Mouse (Mus musculus) neural tube, embryonic 15.5 days (tissue): ENCODE data around the gene Rnf114. TPM values are rescaled to one million over a fixed set of nuclear protein-coding genes. Genes with fewer than 3 reads are reported as not detected.

Source experiments
- ATAC-seq: fragments of 200-750 bp; cut with Nextera tagmentation; 2 replicates; pipeline ENCODE4 v1.8.0; 2017; ENCODE audit warnings: mild to moderate bottlenecking, moderate TSS enrichment, moderate library complexity; ENCODE audit not compliant: low FRiP score
- H3K27ac ChIP-seq: fragments of 300-500 bp; sonication (generic); replicated peaks from 2 replicates; pipeline ENCODE4 v1.5.1; 2015; ENCODE audit warnings: mild to moderate bottlenecking, inconsistent platforms
- H3K27me3 ChIP-seq: fragments of 300-500 bp; sonication (generic); replicated peaks from 2 replicates; pipeline ENCODE4 v1.6.1; 2015; ENCODE audit warnings: inconsistent platforms
- H3K36me3 ChIP-seq: fragments of 300-500 bp; sonication (generic); 2 replicates; pipeline ENCODE4 v1.6.1; 2015; ENCODE audit warnings: inconsistent platforms
- H3K4me1 ChIP-seq: fragments of 300-500 bp; sonication (generic); 2 replicates; pipeline ENCODE4 v1.6.1; 2015; ENCODE audit warnings: inconsistent platforms
- H3K4me2 ChIP-seq: fragments of 300-500 bp; sonication (generic); 2 replicates; pipeline ENCODE4 v1.6.1; 2015; ENCODE audit warnings: inconsistent platforms, mild to moderate bottlenecking, moderate library complexity
- H3K4me3 ChIP-seq: fragments of 300-500 bp; sonication (generic); replicated peaks from 2 replicates; pipeline ENCODE4 v1.5.1; 2015; ENCODE audit warnings: mild to moderate bottlenecking, inconsistent platforms
- H3K9ac ChIP-seq: fragments of 300-500 bp; sonication (generic); replicated peaks from 2 replicates; pipeline ENCODE4 v1.6.1; 2015; ENCODE audit warnings: mild to moderate bottlenecking, inconsistent platforms
- H3K9me3 ChIP-seq: fragments of 300-500 bp; sonication (generic); replicated peaks from 2 replicates; pipeline ENCODE4 v1.6.1; 2016; ENCODE audit warnings: inconsistent platforms
- WGBS: fragments of 180-500 bp; shearing (Covaris S2); methylation state at CpG from one replicate; pipeline ENCODE4 v1.1.7; 2015; ENCODE audit warnings: mixed read lengths; 5-methylcytosine and 5-hydroxymethylcytosine counted together
- polyA plus RNA-seq: library from polyadenylated mRNA; unstranded; fragments of >200 nt; fragmentation: Nextera tagmentation; extraction: Ambion mirVana; gene quantifications from 2 replicates; pipeline ENCODE4 v1.2.1, GENCODE M21; 2015

The Rnf114 gene
- polyA plus RNA-seq, 1 experiment from 2014 or later = 98.4 TPM

DNA sequence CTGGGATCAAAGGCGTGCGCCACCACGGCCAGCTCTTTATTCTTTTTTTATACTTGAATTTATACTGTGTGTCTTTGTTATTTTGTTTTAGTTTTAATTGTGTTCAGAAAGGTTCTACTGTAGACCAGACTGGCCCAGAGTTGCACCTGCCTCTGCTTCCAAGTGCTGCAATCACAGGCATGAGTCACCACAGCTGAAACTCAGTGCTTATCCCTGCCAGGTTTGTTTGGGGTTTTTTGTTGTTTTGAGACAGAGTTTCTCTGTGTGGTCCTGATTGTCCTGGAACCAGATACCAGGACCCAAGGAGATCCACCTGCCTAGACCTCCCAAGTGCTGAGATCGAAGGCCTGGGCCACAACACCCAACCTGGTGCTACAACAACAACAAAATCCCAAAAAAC, 16.1 kb downstream of the Rnf114 start:
- no peak for ATAC-seq
- 94% methylated on average over 4 of the region's 4 CpGs for WGBS
- Histone ChIP-seq H3K4me2 (no peak overlapping the region), H3K36me3 (peaks cover 62% of the 10 kb centered on the region), H3K27ac (no peak overlapping the region), H3K9me3 (no peaks in the 10 kb centered on the region), H3K4me3 (no peak overlapping the region), H3K9ac (no peak overlapping the region), H3K4me1 (peaks cover 36% of the 10 kb centered on the region), H3K27me3 (no peaks in the 10 kb centered on the region)

DNA sequence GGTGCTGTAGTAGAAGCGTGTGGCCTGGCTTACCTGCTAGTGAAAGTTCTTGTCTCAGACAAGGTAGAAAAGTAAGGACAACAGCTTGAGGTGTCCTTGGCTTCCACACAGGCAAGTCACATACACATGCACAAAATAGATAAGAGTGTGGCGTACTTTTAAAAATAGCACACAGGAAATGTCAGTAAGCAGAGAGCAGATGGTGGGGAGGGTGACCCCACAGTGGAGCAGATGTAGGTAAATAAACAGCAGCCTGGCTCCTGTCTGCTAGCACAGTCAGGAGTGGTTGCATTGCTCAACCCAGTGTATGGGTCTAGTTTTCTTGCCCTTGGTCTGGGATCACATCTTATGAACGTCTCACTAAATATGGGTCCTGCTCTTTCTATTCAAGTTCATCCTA, 18.0 kb downstream of the Rnf114 start:
- Histone ChIP-seq H3K27me3 (no peaks in the 10 kb centered on the region), H3K27ac (no peak overlapping the region), H3K9ac (no peak overlapping the region), H3K4me1 (peaks cover 21% of the 10 kb centered on the region), H3K4me2 (no peak overlapping the region), H3K4me3 (no peak overlapping the region), H3K36me3 (peaks cover 80% of the 10 kb centered on the region), H3K9me3 (no peaks in the 10 kb centered on the region)
- ATAC-seq = no peak
- 87% methylated on average over 3 of the region's 3 CpGs for WGBS

DNA sequence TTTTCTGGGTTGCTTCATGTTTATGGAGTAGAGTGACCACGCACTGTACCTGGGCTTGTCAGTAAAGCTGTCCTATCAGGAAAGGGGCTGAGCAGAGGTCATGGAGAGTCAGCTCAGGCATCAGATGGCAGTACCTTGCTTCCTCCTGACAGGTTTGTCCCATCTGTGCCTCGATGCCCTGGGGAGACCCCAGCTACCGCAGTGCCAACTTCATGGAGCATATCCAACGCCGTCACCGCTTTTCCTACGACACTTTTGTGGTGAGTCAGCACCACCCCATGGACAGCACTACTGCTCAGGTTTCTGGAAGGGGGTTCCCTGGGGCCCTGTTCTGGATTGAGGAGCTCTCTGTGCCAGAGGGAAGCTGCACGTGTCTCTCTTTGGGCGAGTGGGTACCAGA, 19.9 kb downstream of the Rnf114 start:
- Histone ChIP-seq H3K9ac (no peak overlapping the region), H3K36me3 (peaks cover 93% of the 10 kb centered on the region), H3K4me1 (peaks cover 2% of the 10 kb centered on the region; the same call in 1 of the 2 replicates), H3K27me3 (no peaks in the 10 kb centered on the region), H3K4me3 (no peak overlapping the region), H3K27ac (no peak overlapping the region), H3K4me2 (no peak overlapping the region), H3K9me3 (no peaks in the 10 kb centered on the region)
- WGBS = 79% methylated on average over 9 of the region's 9 CpGs
- no peak for ATAC-seq

DNA sequence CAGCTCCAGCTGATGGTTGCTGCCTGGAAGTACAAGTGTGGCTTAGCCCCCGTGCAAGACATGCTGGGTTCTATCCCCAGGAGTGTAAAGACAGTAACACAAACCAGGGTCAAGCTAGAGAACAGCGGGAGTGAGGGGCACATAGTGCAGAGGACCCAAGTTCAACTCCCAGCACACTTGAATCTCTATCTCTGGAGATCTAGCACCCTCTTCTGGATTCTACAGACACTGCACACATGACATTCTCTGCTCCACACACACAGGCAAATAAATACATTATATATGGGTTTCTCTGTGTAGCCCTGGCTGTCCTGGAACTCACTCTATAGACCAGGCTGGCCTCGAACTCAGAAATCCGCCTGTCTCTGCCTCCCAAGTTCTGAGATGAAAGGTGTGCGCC, 20.5 kb downstream of the Rnf114 start:
- ATAC-seq = no peak
- Histone ChIP-seq H3K9ac (no peak overlapping the region), H3K27ac (no peak overlapping the region), H3K4me1 (no peaks in the 10 kb centered on the region), H3K4me2 (no peak overlapping the region), H3K27me3 (no peaks in the 10 kb centered on the region), H3K9me3 (no peaks in the 10 kb centered on the region), H3K4me3 (no peak overlapping the region), H3K36me3 (peaks cover 93% of the 10 kb centered on the region)
- 93% methylated on average over 5 of the region's 5 CpGs for WGBS

DNA sequence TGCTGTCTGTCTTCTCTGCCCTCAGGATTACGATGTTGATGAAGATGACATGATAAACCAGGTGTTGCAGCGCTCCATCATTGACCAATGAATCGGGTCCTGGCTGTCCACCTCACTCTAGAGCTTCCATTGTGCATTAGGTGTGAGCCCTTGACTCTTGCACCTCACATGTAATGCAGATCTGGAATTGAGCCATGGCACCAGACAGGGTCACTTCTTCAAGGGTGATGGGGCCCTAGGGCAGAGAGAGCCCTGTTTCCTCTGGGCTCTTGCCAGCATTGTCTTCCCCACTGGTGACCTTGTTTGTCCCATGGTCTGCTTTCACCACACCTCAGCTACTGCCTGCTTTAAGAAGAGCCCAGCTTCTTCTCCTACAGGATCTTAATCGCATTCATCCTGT, 22.2 kb downstream of the Rnf114 start:
- Histone ChIP-seq H3K27me3 (no peaks in the 10 kb centered on the region), H3K9ac (no peak overlapping the region), H3K4me1 (no peaks in the 10 kb centered on the region), H3K4me3 (no peak overlapping the region), H3K27ac (no peak overlapping the region), H3K4me2 (no peak overlapping the region), H3K36me3 (peaks cover 84% of the 10 kb centered on the region), H3K9me3 (no peaks in the 10 kb centered on the region)
- WGBS = 99% methylated on average over 4 of the region's 4 CpGs
- no peak for ATAC-seq

DNA sequence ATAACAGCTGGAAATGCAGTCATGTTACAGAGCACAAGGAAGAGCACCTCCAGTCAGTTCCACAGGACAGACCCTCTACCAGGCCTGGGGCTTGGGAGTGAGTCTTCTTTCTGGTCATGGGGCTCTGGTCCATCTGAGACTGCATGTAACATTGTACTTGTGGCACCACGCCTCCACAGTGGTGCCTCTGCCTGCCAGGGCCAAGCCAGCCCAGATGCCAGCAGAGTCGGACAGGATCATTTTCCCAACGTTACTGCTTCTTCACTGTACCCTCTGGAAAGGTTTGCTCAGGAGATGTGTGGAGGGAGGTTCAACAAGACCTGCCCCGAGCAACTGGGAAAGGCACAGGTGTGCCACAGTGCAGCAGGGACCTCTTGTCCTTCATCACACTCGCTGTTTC, 23.2 kb downstream of the Rnf114 start:
- Histone ChIP-seq H3K9ac (no peak overlapping the region), H3K4me1 (no peaks in the 10 kb centered on the region), H3K27ac (no peak overlapping the region), H3K9me3 (no peaks in the 10 kb centered on the region), H3K27me3 (no peaks in the 10 kb centered on the region), H3K36me3 (peaks cover 84% of the 10 kb centered on the region), H3K4me3 (no peak overlapping the region), H3K4me2 (no peak overlapping the region)
- 96% methylated on average over 5 of the region's 5 CpGs for WGBS
- no peak for ATAC-seq

DNA sequence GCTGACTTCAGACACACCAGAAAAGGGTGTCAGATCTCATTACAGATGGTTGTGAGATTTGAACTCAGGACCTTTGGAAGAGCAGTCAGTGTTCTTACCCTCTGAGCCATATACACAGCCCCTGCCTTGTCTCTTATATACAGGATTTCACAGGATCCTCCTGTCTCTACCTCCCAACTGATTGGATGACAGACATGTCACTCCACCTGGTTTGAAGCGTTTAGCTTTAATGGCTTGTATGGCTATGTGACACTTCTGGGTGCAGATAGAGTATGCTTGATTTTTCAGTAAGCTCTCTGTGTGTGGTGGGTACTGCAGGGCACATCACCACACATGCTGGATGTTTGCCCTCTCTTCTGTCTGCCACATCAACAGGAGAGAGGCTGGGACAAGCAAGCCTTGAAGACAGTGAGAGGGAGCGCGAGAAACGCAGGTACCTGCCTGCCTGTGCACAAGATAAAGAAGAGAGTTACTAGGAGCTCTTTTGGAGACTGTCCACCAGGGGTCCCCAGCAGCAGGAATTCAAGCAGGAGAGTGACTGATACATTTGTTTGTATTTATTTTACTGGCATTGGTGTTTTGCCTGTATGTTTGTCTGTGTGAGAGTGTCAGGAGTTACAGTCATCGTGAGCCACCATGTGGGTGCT, 27.3 kb downstream of the Rnf114 start:
- ATAC-seq = no peak
- peaks cover 45% of the 10 kb centered on the region for H3K36me3 ChIP-seq
- no peaks in the 10 kb centered on the region for H3K4me1 ChIP-seq
- WGBS = 85% methylated on average over 5 of the region's 5 CpGs
- no peak overlapping the region for H3K4me2 ChIP-seq
- no peak overlapping the region for H3K9ac ChIP-seq
- no peaks in the 10 kb centered on the region for H3K9me3 ChIP-seq
- no peak overlapping the region for H3K27ac ChIP-seq
- no peak overlapping the region for H3K4me3 ChIP-seq
- H3K27me3 ChIP-seq = no peaks in the 10 kb centered on the region

DNA sequence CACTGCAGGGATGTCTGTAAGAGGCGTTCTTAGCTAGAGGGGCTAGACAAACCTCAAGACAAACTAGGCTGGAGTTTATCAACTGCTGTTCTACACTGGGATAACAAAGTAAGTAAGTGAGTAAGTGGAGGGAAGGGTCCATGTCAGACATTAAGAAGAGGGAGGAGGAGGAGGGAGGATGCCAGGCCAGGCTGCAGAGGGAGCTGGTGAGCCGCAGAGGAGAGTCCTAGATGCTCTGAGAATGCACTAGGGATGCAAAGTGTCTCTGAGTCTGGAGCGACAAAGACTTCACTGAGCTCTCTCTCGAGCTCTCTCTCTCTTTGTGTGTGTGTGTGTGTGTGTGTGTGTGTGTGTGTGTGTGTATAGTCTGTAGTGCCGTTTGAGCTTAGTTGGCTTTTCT, 35.8 kb downstream of the Rnf114 start:
- ATAC-seq = no peak
- Histone ChIP-seq H3K4me3 (no peak overlapping the region), H3K27ac (no peak overlapping the region), H3K36me3 (no peaks in the 10 kb centered on the region), H3K9ac (no peak overlapping the region), H3K27me3 (no peaks in the 10 kb centered on the region), H3K9me3 (no peaks in the 10 kb centered on the region), H3K4me1 (no peaks in the 10 kb centered on the region), H3K4me2 (no peak overlapping the region)
- 11% methylated on average over 5 of the region's 5 CpGs for WGBS

DNA sequence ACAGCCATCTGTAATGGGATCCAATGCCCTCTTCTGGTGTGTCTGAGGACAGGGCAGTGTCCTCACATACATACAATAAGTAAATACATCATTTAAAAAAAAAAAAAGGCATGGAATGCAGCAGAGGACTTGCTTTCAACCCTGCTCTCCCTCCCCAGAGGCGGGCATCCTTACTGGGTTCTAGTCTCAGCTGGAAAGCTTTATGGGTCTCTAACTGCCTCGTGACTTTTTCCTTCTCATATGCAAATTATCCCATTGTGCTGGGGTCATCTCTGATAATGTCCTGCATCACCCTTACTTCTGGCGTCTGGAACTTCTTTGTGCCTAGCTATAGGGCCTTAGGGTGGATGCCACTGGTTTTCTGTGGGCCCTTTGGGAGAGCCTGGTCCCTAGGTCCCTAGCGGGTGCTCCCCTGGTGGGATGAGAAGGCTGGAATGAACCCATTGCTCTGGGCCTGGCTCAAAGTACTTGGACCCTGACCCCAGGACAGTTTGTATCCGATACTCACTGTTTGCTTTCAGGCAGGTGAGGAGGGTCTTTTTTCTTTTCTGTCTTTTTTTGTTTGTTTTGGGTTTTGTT, 37.6 kb downstream of the Rnf114 start:
- no peaks in the 10 kb centered on the region for H3K4me1 ChIP-seq
- no peak overlapping the region for H3K9ac ChIP-seq
- H3K4me3 ChIP-seq = no peak overlapping the region
- H3K36me3 ChIP-seq = no peaks in the 10 kb centered on the region
- ATAC-seq = no peak
- no peak overlapping the region for H3K4me2 ChIP-seq
- 0 out of 2 replicates have a peak, but pooled peaks cover 1% of the 10 kb centered on the region for H3K27me3 ChIP-seq
- H3K9me3 ChIP-seq = no peaks in the 10 kb centered on the region
- H3K27ac ChIP-seq = no peak overlapping the region
- 16% methylated on average over 5 of the region's 5 CpGs for WGBS

DNA sequence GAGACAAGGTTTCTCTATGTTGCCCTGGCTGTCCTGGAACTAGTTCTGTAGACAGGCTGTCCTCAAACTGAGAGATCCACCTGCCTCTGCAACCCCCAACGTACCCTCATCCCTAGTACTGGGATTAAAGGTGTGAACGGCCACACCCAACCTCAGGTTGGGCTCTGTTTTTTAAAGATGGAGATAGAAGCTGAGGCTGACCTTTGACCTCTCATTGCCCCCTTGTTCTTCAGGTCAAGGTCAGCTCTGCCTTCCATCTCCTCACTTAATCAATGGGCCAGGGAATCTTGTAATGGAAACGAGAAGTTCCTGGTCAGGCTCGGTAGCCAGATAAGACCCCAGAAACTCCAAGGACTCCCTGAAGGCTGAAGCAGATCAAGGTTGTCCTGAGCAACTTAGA, 38.1 kb downstream of the Rnf114 start:
- Histone ChIP-seq H3K4me3 (no peak overlapping the region), H3K4me2 (no peak overlapping the region), H3K9me3 (no peaks in the 10 kb centered on the region), H3K9ac (no peak overlapping the region), H3K27ac (no peak overlapping the region), H3K4me1 (no peaks in the 10 kb centered on the region), H3K36me3 (no peaks in the 10 kb centered on the region), H3K27me3 (0 out of 2 replicates have a peak, but pooled peaks cover 3% of the 10 kb centered on the region)
- 70% methylated on average over 4 of the region's 4 CpGs for WGBS
- no peak for ATAC-seq

DNA sequence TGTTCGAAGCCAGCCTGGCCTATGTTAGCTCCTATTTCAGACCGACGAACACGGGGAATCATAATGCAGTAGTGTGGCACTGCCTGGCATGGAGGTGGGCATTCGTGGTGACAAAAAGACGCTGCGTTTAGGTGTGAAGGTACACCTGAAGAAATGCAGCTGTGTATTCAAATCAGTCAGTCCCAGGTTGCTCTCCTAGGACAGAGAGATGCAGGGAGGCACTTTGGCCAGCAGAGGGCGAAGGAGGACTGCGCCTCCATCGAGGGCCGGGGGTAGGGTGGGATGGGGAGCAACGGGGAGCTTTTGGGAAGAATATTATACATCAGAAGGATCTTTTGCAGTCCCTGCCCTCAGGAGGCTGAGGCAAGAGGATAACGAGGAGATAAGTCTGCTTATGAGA, 39.7 kb downstream of the Rnf114 start:
- H3K36me3 ChIP-seq = no peaks in the 10 kb centered on the region
- ATAC-seq = no peak
- peaks cover 18% of the 10 kb centered on the region for H3K27me3 ChIP-seq
- no peaks in the 10 kb centered on the region for H3K9me3 ChIP-seq
- WGBS = 18% methylated on average over 13 of the region's 13 CpGs
- H3K27ac ChIP-seq = no peak overlapping the region
- no peaks in the 10 kb centered on the region for H3K4me1 ChIP-seq
- no peak overlapping the region for H3K9ac ChIP-seq
- H3K4me3 ChIP-seq = no peak overlapping the region
- no peak overlapping the region for H3K4me2 ChIP-seq

DNA sequence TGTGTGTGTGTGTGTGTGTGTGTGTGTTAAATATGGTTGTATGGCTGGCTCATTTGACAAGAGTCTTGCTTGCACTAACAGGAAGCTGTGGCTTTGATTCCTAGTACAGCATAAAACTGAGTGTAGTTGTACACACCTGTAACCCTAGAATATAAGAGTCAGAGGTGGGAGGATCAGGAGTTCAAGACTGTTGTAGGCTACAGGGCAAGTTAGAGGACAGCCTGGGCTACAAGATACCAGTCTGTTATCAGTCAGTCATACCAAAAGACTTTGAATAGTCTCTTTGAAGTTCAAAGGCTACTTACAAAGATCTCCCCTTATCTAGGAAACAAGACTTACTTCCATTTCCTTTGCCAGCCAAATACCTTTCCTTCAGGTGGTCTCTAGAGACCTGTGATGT, 41.4 kb downstream of the Rnf114 start:
- no peak overlapping the region for H3K4me3 ChIP-seq
- peaks cover 16% of the 10 kb centered on the region; the same call in 1 of the 2 replicates for H3K4me1 ChIP-seq
- H3K27me3 ChIP-seq = peaks cover 23% of the 10 kb centered on the region
- ATAC-seq = no peak
- no peak overlapping the region for H3K27ac ChIP-seq
- no peaks in the 10 kb centered on the region for H3K36me3 ChIP-seq
- H3K4me2 ChIP-seq = no peak overlapping the region
- no peak overlapping the region for H3K9ac ChIP-seq
- no peaks in the 10 kb centered on the region for H3K9me3 ChIP-seq
